Mouse (Mus musculus): Measurements from ENCODE around the gene Spon1. TPM values are rescaled to one million over a fixed set of nuclear protein-coding genes. Genes with fewer than 3 reads are reported as not detected.

The Spon1 gene
- total RNA-seq, 2 experiments from 2014 or later, result 28.6 to 32.7 TPM

DNA sequence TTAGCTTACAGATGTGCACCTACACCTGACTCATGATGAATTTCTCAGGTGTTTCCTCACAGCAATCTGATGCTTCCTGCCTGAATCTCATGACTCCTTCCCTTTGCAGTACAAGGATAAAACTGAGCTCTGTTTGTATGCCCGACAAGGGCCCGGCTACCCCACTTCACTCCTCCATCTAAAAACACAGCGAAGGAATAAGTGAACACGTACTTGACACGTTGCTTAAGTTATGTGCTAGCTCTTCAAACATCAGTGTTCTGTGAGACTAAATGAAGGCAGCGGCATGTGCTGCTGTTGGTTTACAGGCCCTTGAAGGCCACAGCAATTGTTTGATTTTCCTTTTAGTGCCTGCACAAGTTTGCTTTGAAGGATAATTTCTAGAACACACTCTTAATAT, 298.2 kb downstream of the Spon1 start:
- no peak for DNase-seq

DNA sequence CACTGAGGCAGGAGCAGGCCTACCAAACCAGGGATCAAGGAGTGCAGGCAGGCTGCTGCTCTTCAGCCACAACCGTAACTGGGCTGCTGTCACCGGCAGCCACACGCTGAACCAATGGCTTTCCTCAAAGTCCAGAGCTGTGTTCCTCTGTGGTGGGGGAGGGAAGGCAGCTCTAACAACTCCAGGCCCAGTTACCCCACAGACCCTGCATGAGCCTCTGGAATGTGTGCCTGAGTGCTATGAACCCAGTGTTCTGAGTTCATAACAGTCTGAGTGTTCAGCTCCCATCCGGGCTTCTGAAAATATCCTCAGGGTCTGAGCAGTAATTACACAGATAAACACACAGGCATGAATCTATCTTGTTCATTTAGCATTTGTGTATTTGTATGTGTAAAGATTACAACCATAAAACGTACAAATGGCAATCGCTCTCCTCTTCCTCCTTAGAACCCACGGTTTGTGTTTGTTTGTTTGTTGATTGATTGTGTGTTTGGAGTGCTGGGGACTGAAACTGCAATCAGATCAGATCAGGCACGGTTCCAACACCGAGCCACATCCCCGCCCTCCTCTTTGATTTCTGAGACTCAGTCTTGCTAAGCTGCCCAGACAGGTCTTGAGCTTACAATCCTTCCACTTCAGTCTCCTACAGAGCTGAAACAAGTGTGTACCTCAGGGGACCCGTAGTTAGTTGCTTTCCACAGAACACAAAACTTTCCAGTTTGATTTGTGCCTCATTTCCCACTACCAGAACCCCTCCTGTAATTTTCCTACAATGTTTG, 299.8 kb downstream of the Spon1 start:
- DNase-seq, result no peak

DNA sequence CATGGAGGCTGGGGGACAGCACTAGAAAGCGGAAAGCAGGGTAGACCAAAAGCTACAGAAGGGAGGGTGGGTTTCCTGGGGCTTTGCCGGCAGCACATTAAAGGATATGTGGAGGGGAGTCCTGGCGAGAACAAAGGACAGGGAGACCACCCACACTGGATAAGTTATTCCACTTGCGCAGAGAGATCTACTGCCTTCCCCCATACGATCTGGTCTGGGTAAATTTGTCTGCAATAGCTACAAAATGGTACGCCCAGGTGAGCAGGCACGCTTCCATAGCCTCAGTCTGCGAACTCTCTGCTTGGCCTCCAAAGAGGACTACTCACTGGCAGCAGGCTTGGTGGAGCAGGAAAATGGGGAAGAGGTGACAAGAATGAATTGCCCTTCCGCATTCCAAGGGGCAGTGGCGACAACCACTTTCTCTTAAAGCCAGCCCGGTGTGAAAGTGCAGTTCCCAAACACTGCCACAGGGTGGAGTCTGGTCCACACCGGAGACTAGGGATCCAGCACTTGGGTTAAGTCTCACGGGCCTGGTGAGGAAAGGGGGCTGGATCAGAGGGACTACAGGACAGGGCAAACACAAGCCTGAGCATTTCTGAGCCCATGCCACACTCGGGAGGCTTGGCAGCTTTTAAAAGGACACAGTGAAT, 300.9 kb downstream of the Spon1 start:
- DNase-seq, result peak; percentile 91

DNA sequence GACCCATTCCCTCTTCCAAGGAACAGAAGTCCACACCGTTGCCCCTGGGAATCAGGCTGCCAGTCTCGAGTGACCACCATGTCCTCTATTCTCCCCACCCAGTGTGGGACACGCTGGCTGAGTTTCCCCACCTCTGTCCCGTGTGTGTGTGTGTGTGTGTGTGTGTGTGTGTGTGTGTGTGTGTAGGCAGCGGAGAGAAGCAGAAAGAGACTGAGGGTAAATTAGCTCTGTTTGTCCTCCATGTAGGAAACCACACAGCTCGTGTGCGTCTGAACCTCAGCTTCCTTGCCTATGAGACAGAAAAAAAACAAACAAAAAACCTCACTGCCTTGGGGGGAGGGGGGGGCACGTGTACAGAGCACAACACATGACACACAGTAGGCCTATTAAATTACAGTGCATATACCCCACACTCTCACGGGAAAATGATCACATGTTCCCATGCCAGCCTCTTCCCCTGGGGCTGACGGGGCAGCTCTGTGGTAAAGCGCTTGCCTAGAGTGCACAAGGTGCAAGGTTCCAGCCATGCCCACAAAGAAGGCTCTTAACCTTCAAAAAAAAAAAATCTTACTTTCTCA, 303.2 kb downstream of the Spon1 start:
- DNase-seq, result no peak

DNA sequence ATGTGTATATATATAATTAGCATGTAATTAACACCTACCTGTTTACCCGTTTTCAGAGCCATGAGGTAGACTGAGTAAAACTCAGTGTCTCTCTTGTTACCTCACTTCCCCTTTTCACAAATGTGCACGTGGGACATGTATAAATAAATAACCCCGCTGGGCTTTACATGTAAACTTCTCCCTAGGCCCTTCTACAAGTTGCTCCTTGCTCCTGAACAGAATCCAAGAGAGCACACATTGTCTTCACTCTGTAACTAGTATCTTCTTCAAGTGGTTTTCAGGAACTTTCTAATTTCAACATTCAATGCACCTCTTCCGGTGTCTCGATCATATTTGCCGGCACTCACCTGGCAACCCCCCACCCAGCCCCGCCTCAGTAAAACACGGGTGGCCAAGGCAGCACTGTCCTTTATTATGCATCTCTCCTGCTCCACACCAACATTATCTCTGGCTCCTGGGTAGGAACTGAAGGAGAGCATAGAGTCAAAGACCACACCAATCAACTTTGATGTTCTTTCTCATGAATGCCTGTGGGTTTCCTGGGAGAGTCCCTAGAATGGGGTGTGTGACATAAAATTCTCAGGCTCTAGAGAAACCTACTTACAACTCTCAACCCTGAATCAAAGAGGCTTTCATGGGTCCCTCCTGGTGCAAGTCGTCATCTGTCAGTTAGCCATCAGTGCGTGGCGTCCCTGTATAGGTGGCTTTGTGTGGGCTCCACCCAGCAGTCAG, 304.1 kb downstream of the Spon1 start:
- no peak for DNase-seq

DNA sequence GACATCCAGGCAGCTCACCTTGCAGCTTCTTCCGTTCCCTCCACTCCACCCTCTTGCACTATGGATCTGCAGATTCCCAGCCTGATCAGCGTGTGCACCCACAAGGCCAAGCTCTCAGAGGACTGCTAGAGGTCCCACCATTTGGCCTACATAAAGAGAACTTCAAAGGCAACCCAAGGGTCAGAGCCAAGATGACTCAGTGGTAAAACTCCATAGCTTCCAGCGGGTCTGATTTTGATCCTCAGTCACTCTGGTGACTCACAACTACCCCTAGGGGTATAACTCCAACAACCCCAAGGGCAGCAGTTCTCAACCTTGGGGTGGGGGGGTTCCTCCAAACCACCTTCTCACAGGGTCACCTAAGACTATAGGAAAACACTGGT, 304.7 kb downstream of the Spon1 start:
- DNase-seq, result no peak

DNA sequence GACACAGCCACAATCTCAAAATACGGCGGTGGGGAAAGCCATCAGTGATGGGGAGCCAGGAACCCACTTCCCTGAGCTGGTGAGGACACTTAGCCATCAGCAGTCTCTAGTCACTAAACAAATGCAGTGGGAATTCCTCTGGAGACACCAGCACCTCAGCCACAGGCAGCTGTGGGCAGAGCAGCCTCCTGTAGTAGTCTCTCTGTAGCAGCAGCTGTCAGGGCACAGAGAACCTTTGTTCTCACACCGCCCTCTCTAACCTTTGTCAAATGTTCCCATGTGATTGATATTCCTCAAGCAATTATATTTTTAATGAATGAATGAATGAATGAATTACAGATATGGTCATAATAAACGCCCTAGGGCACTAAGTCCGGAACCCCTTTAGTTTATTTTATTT, 305.6 kb downstream of the Spon1 start:
- no peak for DNase-seq

DNA sequence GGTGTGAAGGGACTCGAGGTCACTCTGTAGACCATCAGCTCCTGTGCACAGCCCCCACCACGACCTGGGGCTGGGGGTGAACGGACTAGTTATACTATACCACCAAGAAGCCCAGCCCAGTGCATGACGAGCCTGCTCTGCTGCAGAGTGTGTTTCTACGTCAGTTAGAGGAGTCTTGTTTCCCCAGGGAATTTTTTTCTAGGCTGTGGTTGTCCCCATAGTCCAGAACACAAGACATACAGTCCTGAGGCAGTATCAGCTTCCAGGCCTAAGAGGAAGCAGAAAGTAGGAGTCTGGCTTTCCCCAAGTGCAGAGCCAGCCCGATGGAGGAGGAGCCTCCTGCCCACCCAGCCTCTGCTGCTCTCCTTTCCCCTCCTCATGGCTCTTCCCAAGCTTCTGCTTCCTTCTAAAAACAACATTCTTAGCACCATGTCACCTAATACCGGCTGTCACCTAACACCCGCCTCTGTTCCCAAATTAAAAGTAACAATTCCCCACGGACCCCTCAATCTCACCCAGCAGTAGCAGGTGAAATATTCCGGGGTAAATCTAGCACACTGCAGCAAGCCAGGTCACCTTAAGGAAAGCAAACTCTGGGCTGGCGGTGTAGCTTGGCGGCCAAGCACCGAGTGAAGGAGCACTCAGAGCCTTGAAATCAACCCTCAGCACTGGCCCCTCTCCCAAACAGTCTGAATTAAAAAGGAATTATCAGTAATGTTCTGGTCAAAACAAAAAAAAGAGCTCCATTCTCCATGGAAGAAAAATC, 306.2 kb downstream of the Spon1 start:
- DNase-seq, result peak; percentile 23

DNA sequence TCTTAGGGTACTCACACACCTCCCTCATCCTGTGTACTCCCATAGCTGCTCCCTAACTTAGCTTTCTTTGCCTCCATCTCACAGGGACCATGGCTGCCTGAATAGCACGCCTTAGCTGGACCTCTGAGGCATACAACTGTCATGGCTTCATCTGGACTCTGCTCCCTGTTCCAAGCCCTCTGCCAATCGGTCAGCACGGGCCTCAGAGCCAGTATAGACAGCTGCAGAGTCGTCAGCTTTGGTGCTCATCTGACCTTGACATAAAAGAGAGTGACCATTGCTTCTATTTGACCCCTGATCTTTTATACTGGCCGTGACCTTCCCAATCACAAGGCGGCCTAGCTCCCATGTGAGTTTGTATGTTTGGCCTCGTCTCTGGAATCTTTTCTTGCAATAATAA, 308.3 kb downstream of the Spon1 start:
- DNase-seq, result no peak

DNA sequence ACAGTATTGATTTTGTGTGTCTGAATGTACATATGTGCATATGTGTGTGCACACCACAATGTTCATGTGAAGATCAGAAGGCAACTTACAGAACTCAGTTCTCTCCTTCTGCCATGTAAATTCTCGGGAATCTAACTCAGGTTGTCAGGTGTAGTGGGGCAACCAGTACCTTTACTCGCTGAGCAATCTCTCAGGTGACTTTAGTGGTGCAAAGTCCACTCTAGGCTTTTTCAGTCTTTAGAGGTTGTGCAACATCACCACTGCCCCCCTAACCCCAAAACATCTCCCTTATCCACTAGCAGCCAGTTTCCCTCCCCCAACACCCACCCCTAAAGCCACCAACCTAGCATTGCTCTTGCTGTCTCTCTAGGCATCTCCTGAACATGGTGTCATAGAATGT, 308.8 kb downstream of the Spon1 start:
- no peak for DNase-seq

DNA sequence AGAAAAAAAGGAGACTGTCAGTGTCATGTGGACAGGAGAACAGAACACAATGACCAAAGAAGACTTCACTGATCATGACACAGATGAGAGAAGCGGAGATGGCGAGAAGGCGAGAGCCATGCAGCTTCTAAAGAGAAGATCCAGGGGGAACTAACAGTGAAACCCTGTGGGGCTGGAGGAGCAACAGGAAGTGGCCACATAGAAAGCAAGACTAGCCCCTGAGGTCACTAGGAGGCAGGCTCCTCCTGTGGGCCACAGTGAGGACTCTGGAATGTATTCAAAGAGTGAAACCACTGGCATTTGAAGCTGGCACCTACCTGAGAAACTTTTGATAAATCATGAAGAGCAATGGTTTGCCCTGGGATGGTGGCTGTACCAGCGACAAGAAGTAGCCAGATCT, 313.5 kb downstream of the Spon1 start:
- DNase-seq, result no peak

DNA sequence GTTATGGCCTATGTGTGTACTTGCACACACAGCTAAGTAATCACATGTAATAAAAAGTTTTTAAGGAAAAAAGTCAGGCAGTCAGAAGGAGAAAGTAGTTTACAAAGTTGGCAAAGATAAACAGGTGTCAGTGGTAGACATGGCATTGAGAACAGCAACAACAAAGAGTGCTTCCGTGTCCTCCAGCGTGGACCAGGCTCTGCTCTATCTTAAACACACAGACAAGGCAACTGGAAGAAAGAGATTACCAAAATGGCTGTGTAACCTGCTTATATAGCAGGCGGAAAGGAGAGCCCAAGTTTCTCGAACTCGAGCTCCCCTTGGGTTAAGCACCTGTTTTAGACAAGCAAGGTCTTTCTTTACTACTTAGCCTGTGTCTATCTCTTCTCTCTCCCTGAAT, 314.5 kb downstream of the Spon1 start:
- DNase-seq, result no peak

DNA sequence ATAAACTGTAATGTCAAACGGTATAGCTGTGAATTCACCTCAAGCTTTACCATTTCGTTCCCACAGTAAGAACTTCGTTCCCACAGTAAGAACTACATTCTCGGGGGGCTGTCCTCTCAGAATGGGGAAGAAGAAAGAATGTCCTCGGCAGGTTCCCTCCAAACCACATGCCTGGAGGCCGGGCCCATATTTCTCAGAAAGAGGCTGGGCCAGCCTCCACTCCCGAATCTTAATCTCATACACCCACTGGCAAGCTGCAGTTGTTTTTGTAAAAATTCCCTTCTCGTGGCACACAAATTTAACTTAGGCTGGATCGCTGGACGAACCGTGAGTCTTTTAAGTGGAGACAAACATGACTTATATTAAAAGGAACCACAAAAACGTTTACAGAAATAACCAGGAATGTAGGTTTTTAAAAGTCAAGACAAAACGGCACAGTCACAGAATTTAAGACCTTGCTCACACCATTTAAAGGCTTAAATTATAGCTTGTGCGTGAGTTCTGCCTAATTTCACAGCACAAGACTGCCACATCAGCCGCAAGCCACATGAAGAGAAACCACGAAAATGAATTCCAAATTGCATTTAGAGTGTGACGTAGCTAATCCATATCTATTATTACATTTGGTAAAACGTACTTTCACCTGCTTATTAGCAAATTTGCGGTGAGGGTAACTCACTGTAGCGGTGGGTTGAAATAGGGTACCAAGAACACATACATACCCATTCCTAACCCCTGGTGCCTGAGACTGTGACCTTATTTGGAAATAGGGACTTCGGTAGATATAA, 316.0 kb downstream of the Spon1 start:
- no peak for DNase-seq

DNA sequence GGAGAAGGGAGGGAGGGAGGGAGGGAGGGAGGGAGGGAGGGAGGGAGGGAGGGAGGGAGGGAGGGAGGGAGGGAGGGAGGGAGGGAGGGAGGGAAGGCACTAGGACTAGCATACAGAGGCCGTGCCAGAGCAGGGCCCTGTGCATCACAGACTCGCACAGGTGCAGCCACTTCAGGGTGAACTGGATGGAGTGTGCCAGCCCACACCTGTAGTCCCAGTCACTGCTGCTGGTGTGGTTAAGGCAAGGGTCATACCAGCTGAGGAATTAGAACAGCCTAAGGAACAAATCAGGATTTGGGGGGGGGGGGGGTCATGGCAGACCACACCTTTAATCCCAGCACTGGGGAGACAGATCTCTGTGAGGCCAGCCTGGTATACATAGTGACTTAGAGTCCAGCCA, 317.3 kb downstream of the Spon1 start:
- DNase-seq, result no peak

DNA sequence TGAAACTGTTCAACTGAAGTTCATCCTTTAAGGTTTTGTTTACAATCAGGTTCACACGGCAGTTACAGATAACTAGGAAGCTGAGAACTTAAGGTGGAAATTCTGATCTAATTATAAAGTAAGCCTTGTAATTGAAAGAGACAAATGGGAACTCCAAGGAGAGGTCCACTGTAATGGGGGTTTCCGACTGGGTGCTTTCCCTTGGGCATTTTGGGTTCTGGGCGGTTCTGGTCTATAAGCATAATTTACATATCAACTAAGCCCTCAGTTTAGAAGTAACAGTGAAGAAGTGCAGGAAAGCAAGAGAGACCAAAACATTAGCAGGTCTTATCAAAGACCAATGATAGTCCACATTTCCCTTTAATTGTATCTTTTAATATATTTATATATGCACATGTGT, 318.0 kb downstream of the Spon1 start:
- DNase-seq, result no peak

DNA sequence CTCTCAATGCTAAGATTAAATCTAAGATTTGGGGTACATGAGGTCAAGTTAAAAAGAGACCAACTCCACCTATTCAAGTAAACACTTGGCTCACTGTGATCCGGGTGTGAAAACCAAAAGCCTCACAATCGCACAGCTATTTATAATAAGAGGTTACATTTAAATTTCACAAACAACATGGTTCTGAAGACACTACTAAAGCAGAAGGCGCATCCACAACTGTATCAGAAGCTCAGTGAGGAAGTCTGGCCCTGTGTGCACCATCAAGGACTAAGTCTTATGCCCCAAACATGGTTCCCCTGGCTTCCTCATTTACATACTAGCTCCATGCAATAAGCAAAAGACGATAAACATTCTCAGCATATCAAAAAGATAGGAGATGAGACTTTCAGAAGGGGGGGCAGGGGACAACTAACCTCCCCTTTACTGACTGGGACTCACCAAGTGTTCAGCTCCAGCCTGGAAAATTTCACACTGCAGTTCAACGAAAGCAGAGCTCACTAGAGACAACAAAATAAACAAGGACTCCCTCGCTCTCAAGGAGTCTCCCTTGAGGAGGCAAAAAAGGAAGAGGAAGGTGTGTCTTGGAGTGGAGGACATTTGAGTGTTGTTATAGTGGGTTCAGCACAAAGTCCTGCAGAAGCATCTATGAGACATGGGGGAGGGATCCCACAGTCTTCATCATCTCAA, 320.4 kb downstream of the Spon1 start:
- no peak for DNase-seq

DNA sequence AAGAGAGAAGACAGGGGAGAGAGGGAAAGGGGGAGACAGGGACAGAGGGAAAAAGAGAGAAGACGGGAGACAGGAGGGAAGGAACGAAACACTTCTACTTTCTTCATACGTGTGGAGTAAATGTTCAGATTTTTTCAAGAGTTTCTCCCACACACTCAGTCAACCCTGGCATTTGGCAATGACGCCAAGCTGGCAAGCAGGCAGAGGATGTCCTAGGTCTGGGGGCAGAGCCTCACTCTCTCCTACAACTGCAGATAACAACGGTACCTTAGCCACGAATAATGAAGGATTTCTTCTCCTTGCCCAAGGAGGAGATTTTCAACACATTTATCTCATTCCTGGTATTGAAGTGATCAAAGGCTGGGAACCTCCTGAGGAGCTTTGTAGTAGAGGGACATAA, 321.5 kb downstream of the Spon1 start:
- peak; percentile 35 for DNase-seq

DNA sequence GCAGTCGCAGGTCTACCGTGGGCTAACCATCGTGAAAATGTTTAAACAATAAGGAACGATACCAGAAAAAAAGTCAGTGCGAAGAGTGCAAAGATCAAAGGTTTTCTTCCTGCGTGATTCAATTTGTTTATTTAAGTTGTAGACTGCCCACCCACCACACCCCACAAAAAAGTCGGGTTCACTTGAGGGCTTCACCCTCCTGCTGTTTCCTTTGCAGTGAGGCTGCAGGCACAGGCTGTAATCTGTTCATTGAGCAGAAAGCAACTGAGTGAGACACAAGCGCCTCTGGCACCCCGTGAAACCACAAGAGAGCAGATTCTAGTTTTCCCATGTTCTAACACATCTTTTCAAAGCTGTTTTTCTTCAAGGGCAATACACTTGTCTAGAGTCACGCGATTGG, 322.2 kb downstream of the Spon1 start:
- DNase-seq, result no peak

DNA sequence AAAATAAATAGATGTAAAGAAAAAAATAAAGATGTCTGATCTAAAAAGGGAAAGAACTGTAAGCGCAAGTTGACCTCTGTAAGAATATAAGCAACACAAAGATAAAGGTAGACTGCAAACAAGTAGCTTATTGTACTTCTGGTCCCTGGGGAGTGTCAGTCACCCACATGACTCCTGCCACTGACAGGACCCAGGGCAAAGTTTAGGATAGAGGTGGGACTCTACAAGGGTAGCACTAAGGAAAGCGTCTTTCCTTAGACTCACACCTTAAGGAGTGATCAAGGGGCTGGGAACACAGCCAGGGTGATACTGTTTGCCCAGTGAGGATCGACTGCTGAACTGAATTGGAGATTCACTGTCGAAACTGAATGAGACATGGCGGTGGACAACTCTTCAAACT, 323.1 kb downstream of the Spon1 start:
- DNase-seq, result no peak

DNA sequence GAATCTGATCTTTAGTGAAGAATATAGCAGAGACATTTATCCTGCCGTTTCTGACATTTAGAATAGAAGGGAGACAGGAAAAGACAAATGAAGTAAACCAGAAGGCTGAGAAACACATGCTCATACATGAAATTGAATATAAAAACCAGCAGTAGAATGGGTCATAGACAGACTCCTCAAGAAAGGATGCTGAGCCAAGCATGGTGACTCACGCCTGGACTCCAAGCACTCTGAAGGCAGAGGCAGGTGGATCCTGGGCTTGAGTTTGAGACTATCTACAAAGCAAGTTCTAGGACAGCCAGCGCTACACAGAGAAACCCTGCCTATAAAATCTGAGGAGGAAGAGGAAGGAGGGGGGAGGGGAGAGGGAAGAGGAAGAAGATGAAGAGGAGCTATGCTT, 324.4 kb downstream of the Spon1 start:
- no peak for DNase-seq

DNA sequence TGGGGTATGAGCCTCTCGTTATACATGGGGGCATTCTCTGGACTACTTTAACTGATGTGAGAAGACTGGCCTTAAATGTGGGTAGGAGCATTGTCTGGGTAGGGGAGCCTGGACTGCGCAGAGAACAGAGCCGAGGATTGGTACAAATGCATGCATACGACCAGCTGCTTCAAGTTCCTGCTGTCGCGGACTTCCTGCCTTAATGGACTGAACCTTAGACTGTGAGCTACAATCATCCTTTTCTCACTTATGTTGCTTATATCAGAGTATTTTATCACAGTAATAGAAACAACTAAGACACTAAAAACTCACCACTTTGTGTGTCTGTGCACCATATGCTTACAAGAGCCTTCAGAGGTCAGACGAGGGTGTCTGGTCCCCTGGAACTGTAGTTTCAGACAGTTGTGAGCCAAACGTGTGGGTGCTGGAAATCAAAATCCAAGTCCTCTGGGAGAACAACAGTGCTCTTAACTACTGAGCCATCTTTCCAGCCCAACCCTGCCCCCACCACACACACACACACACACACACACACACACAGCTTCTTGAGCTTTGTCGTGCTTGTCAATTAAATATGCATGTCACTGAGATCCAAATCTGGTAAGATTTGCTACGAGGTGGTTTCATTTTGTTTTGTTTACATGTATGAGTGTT, 325.2 kb downstream of the Spon1 start:
- DNase-seq, result no peak
